Mouse (Mus musculus) cerebellum, adult 8-10 months (tissue): ENCODE results near the gene Ms4a3.

Source experiments
- DNase-seq: peaks from one replicate; pipeline ENCODE4 v3.0.0; 2022

Ms4a3 gene

GRCm38 (mm10) chr19:11640732-11641131, at the start of gene Ms4a3:
Gene Ms4a3 (minus strand): TSS chr19:11640851.
- no peak for DNase-seq

GRCm38 (mm10) chr19:11661562-11661961, 20.9 kb upstream of the Ms4a3 start:
- DNase-seq: no peak

- DNase-seq: no peak
These were observed 19.8 kb upstream of the Ms4a3 start, which contains the start of gene Oosp2 for GRCm38 (mm10) chr19:11660459-11660858. Gene Oosp2 (minus strand): TSS chr19:11660559.

GRCm38 (mm10) chr19:11659142-11659541, 18.5 kb upstream of the Ms4a3 start:
- no peak for DNase-seq

- DNase-seq: no peak
These were observed 8.9 kb upstream of the Ms4a3 start for GRCm38 (mm10) chr19:11649564-11649963.

- DNase-seq: no peak
These were observed 5.5 kb upstream of the Ms4a3 start for GRCm38 (mm10) chr19:11646166-11646565.

GRCm38 (mm10) chr19:11639038-11639437, 1.6 kb downstream of the Ms4a3 start:
- DNase-seq: no peak

- no peak for DNase-seq
These were observed 5.1 kb downstream of the Ms4a3 start for GRCm38 (mm10) chr19:11635572-11635971.

- DNase-seq: no peak
These were observed 6.3 kb downstream of the Ms4a3 start for GRCm38 (mm10) chr19:11634330-11634729.

GRCm38 (mm10) chr19:11633732-11634131, 6.9 kb downstream of the Ms4a3 start:
- DNase-seq: no peak

- no peak for DNase-seq
These were observed 15.4 kb downstream of the Ms4a3 start for GRCm38 (mm10) chr19:11625231-11625630.

- no peak for DNase-seq
These were observed 15.9 kb downstream of the Ms4a3 start for GRCm38 (mm10) chr19:11624800-11625199.

- DNase-seq: no peak
These were observed 17.1 kb downstream of the Ms4a3 start, which contains the start of gene Ms4a2 for GRCm38 (mm10) chr19:11623551-11623950. Gene Ms4a2 (minus strand): TSS chr19:11623719.

GRCm38 (mm10) chr19:11617983-11618382, 22.7 kb downstream of the Ms4a3 start:
- DNase-seq: no peak

- no peak for DNase-seq
These were observed 25.8 kb downstream of the Ms4a3 start for GRCm38 (mm10) chr19:11614805-11615204.

- no peak for DNase-seq
These were observed 26.7 kb downstream of the Ms4a3 start for GRCm38 (mm10) chr19:11613776-11614443.

GRCm38 (mm10) chr19:11613084-11613483, 27.6 kb downstream of the Ms4a3 start:
- no peak for DNase-seq

GRCm38 (mm10) chr19:11612293-11612692, 28.4 kb downstream of the Ms4a3 start:
- no peak for DNase-seq

GRCm38 (mm10) chr19:11611541-11611945, 29.1 kb downstream of the Ms4a3 start:
- no peak for DNase-seq

- DNase-seq: peak; percentile 4
These were observed 32.5 kb downstream of the Ms4a3 start for GRCm38 (mm10) chr19:11608172-11608571.

GRCm38 (mm10) chr19:11604603-11605002, 36.0 kb downstream of the Ms4a3 start, which contains the start of gene Ms4a6d:
Gene Ms4a6d (minus strand): TSS chr19:11604849.
- DNase-seq: no peak

- no peak for DNase-seq
These were observed 38.6 kb downstream of the Ms4a3 start for GRCm38 (mm10) chr19:11602026-11602425.

- DNase-seq: no peak
These were observed 39.3 kb downstream of the Ms4a3 start for GRCm38 (mm10) chr19:11601349-11601748.

GRCm38 (mm10) chr19:11589891-11590449, 50.7 kb downstream of the Ms4a3 start:
- no peak for DNase-seq

- no peak for DNase-seq
These were observed 51.4 kb downstream of the Ms4a3 start for GRCm38 (mm10) chr19:11589205-11589604.
